Mouse (Mus musculus) T-helper 17 cell (primary cell): ENCODE results near the gene Sun2.

Experiments
- in situ Hi-C, 2 experiments: fragments of 300-600 bp; cut with MboI, MseI; formaldehyde crosslinking; loops; 1 replicate in 1 of 2; 2 replicates in 1 of 2; pipeline ENCODE4 v1.15.1; 2025; ENCODE audit warnings: high pct_unique_total_duplicates in 2 of 2

Gene Sun2

DNA sequence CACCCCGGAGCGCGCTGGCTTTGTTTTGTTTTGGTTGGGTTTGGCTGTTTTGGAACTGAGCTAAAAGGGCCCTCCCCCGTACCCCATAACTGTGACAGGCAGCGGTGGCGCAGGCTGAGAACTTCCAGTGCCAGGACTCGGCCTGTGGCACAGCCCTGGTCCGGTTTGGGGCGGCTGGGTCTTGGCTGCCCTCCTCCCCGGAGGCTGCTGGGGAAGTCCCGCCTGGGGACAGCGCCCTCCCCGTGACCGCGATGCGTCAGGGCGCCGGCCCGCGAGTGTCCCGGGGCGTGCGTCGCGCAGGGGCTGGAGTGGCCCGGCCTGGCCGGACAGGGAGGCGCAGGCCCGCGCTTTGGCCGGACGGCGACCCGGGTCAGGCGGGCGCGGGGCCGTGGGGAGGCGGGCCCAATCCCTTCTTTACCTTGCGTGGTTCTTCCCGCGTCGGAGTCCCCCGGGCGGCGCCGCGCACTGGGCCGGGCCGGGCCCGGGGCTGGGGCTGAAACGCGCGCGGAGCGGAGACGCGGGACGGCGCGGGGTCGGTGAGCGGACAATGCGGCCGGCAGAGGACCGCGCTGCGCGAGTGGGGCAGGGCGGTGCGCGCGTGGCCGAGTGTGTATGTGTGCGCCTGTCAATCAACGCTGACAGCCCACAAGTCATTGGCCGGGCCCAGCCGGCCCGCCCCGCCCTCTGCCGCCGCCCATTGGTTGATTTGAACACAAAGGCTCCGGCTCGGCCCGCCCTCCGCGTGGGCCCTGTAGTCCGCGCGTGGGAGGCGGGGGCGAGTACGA is at the start of gene Sun2:
Gene Sun2 (minus strand): TSS at position 616 of the 785 bp plus-strand sequence.
- in situ Hi-C loops = no loop called here

- in situ Hi-C loops = loop anchor here in 1 of 2 experiments (10.0 kb wide), 1 partner anchor 1543 kb away; no protein-coding TSS in a partner anchor
Observed at GRCm38 (mm10) chr15:79791502-79791901, 49.2 kb upstream of the Sun2 start.

- in situ Hi-C loops = loop anchor here in 1 of 2 experiments (10.0 kb wide), 1 partner anchor 1544 kb away; no protein-coding TSS in a partner anchor
Observed at GRCm38 (mm10) chr15:79790905-79791304, 48.6 kb upstream of the Sun2 start.

- in situ Hi-C loops = loop anchor here in 1 of 2 experiments (10.0 kb wide), 1 partner anchor 1545 kb away; no protein-coding TSS in a partner anchor
Observed at GRCm38 (mm10) chr15:79790111-79790510, 47.8 kb upstream of the Sun2 start.

DNA sequence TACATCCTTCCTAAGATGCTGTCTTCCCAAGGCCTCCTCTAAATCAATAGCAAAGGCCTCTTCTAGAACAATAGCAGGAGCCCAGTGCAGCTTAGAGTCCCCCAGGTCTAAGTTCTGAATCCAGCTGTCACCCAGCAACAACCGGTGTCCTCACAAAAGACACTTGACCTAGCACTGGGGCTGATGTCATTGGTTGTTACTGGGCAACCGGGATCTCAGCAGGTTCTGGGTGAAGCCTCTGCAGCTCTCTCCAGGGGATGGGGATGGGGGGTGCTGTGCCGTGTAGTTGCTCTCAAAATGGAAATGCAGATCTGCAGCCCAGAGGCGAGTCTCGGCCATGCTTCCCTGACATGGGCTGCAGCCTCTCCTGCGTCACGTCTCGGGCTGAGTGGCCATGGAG is 45.5 kb upstream of the Sun2 start:
- in situ Hi-C loops = no loop called here

GRCm38 (mm10) chr15:79785056-79785455 is 42.7 kb upstream of the Sun2 start:
- in situ Hi-C loops = no loop called here

DNA sequence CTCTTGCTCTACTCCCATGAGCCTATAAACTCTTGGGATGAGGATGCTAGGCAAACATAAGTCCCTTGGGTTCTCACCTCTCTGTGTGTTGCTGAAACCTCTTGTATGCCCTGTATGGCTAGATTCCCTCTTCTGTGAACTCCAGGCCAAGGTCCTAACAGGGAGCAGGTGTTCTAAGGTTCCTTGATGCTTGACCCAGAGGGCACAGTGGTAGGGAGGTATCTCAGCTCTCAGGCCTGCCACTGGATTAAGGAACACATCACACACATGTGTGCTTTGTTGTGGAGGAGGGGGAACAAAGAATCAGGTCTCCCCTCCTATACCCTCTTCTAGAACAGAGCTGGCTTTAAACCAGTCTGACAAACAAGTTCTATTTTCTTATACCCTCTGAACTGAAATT is 35.4 kb upstream of the Sun2 start, which contains the start of gene Dnal4:
Gene Dnal4 (minus strand): TSS at position 101 of the 400 bp plus-strand sequence.
- in situ Hi-C loops = no loop called here

DNA sequence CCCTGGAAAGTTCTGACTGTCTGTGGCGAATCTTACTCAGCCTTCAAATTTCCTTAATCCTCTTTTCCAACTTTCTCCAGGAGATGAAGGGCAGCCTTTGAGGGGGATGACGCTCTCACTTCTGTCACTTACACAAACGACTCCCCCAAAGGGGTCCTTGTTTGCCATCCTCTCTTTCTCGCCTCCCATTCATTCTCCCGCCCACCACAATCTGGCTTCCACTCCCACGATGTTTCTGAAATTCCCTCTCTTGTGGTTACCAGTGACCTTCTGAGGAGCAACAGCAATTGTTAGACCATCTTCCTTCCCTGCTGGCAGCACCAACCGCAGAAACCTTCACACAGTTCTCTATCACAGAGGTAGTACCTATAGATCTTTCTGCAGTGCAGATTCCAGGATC is 33.3 kb upstream of the Sun2 start:
- in situ Hi-C loops = no loop called here

GRCm38 (mm10) chr15:79774117-79775027 is 32.0 kb upstream of the Sun2 start:
- in situ Hi-C loops = no loop called here

GRCm38 (mm10) chr15:79770629-79771240 is 28.4 kb upstream of the Sun2 start:
- in situ Hi-C loops = no loop called here

DNA sequence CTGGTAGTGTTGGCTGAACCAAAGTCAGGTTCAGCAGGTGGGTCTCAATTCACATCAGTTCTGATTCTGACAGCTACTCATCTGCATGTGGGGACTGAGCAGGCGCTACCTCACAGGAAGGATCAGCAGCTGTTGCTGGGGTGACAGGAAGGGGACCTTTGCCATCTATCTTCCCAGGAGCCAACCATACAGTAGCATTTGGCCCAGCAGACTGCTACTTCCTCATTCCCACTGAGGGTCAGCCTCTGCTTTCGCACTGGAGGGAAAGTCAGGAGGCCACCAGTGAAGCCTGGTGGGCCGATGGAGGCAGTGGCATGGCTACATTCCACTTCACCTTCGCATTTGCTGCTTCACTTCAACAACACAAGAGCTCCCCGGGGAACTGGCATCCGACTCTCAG is 26.0 kb upstream of the Sun2 start:
- in situ Hi-C loops = loop anchor here in 1 of 2 experiments (5.0 kb wide), 1 partner anchor 79 kb away; no protein-coding TSS in a partner anchor

GRCm38 (mm10) chr15:79767327-79767961 is 25.1 kb upstream of the Sun2 start:
- in situ Hi-C loops = loop anchor here in 1 of 2 experiments (5.0 kb wide), 1 partner anchor 80 kb away; no protein-coding TSS in a partner anchor

- in situ Hi-C loops = loop anchor here in 1 of 2 experiments (5.0 kb wide), 1 partner anchor 81 kb away; no protein-coding TSS in a partner anchor
Observed at GRCm38 (mm10) chr15:79766586-79767071, 24.3 kb upstream of the Sun2 start.

- in situ Hi-C loops = loop anchor here in 1 of 2 experiments (5.0 kb wide), 1 partner anchor 81 kb away; no protein-coding TSS in a partner anchor
Observed at GRCm38 (mm10) chr15:79766168-79766567, 23.8 kb upstream of the Sun2 start.

DNA sequence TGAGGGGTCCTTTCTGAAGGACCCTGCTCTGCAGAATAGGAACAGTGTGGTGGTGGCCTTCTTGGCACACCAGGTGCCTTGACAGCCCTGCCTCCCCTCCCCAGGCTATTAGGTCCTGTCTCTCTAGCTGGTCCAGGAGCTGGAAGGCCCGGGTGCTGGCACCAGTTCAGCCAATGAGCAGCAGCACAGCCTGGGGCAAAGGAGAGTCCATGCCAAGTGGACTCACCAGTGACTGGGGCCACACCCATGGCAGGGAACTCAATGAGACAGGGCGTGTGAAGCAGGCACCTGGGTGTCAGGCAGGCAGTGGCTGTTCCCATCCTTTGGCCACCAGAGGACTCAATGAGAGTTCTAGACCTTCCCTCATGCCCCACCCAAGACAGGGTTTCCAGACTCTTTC is 23.0 kb upstream of the Sun2 start:
- in situ Hi-C loops = loop anchor here in 1 of 2 experiments (5.0 kb wide), 1 partner anchor 82 kb away; no protein-coding TSS in a partner anchor

GRCm38 (mm10) chr15:79764539-79765267 is 22.4 kb upstream of the Sun2 start:
- in situ Hi-C loops = loop anchor here in 1 of 2 experiments (5.0 kb wide), 1 partner anchor 83 kb away; no protein-coding TSS in a partner anchor

- in situ Hi-C loops = no loop called here
Observed at GRCm38 (mm10) chr15:79763601-79764246, 21.4 kb upstream of the Sun2 start.

- in situ Hi-C loops = no loop called here
Observed at GRCm38 (mm10) chr15:79763001-79763400, 20.7 kb upstream of the Sun2 start.

DNA sequence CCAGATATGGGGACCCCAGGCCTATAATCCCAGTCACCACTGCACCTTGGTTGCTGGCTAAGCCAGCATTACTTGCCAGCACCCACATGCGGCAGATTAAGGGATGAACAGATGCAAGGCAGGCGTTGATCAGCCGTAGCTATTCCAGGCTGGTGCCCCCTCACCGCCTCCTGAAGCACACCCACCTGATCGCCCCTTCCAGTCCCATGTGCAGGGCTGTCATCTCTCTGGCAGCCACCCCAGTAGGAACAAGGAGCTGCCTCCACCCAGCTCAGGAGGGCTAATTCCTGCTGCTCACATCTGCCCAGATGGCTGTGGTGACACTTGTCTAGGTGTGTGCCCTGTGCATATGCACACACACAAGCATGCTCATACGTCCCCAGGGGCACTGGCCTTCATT is 18.6 kb upstream of the Sun2 start:
- in situ Hi-C loops = no loop called here
